Comparison of ENCODE assay signal across 9 mouse cellular contexts in genomic region chr3:69290844-69291243, GRCm38 (mm10).
"Had no signal": no experiment of that assay in that cellular context is flagged by ENCODE, and none has a peak within 500 bp of the region (broad histone marks: within the 10 kb centered on the region; RNA-seq: fewer than 3 reads in every experiment).

No protein-coding gene starts in this region.

- H3K36me3 ChIP-seq: liver, embryonic 13.5 days; lung, embryonic 15.5 days; midbrain, embryonic 12.5 days had no signal

- H3K9me3 ChIP-seq: liver, embryonic 13.5 days; lung, embryonic 15.5 days; megakaryocyte, embryonic 14.5 days; midbrain, embryonic 12.5 days had no signal

- H3K9ac ChIP-seq: liver, embryonic 13.5 days; liver, postnatal 0 days; lung, embryonic 15.5 days; midbrain, embryonic 12.5 days had no signal

- H3K4me2 ChIP-seq: liver, embryonic 13.5 days; midbrain, embryonic 12.5 days had no signal

- H3K4me3 ChIP-seq: left cerebral cortex, adult 2 months; liver, embryonic 13.5 days; lung, embryonic 15.5 days; megakaryocyte, embryonic 14.5 days; midbrain, embryonic 12.5 days had no signal

- H3K27me3 ChIP-seq: liver, embryonic 13.5 days; lung, embryonic 15.5 days; megakaryocyte, embryonic 14.5 days; midbrain, embryonic 12.5 days had no signal

- ATAC-seq: intestine, postnatal 0 days; liver, postnatal 0 days had no signal

- DNase-seq: liver; liver, embryonic 13.5 days; liver, postnatal 0 days had no signal

- H3K27ac ChIP-seq: left cerebral cortex, adult 2 months; liver, embryonic 13.5 days; lung, embryonic 15.5 days; macrophage; midbrain, embryonic 12.5 days had no signal

- H3K4me1 ChIP-seq: liver, embryonic 13.5 days; megakaryocyte, embryonic 14.5 days; midbrain, embryonic 12.5 days had no signal
